Mouse (Mus musculus) stomach, embryonic 15.5 days (tissue): ENCODE results near the gene Cecr2. TPM values are rescaled to one million over a fixed set of nuclear protein-coding genes. Genes with fewer than 3 reads are reported as not detected.
"Not testable (repeated sequence)": the region's sequence is repeated elsewhere in the genome, so short reads cannot be mapped to it uniquely, and the experiment has no call there.

ENCODE experiments used
- ATAC-seq: fragments of 200-750 bp; cut with Nextera tagmentation; 2 replicates; pipeline ENCODE4 v1.8.0; 2017; ENCODE audit warnings: low read depth, moderate number of reproducible peaks, moderate TSS enrichment; ENCODE audit not compliant: insufficient read depth, low FRiP score
- H3K27ac ChIP-seq: fragments of 300-500 bp; sonication (generic); 2 replicates; pipeline ENCODE4 v1.5.1; 2015; ENCODE audit warnings: mild to moderate bottlenecking, inconsistent platforms
- H3K27me3 ChIP-seq: fragments of 300-500 bp; sonication (generic); replicated peaks from 2 replicates; pipeline ENCODE4 v1.6.1; 2015; ENCODE audit warnings: inconsistent platforms
- H3K36me3 ChIP-seq: fragments of 300-500 bp; sonication (generic); 2 replicates; pipeline ENCODE4 v1.6.1; 2015; ENCODE audit warnings: inconsistent platforms
- H3K4me1 ChIP-seq: fragments of 300-500 bp; sonication (generic); 2 replicates; pipeline ENCODE4 v1.6.1; 2015; ENCODE audit warnings: inconsistent platforms
- H3K4me2 ChIP-seq: fragments of 300-500 bp; sonication (generic); 2 replicates; pipeline ENCODE4 v1.6.1; 2015; ENCODE audit warnings: mild to moderate bottlenecking, inconsistent platforms
- H3K4me3 ChIP-seq: fragments of 300-500 bp; sonication (generic); replicated peaks from 2 replicates; pipeline ENCODE4 v1.5.1; 2015; ENCODE audit warnings: inconsistent platforms
- H3K9ac ChIP-seq: fragments of 300-500 bp; sonication (generic); 2 replicates; pipeline ENCODE4 v1.6.1; 2015; ENCODE audit warnings: inconsistent platforms
- H3K9me3 ChIP-seq: fragments of 300-500 bp; sonication (generic); 2 replicates; pipeline ENCODE4 v1.6.1; 2016; ENCODE audit warnings: inconsistent platforms
- WGBS: fragments of 180-500 bp; shearing (Covaris S2); methylation state at CpG from one replicate; pipeline ENCODE4 v1.1.7; 2015; 5-methylcytosine and 5-hydroxymethylcytosine counted together
- polyA plus RNA-seq: library from polyadenylated mRNA; unstranded; fragments of >200 nt; fragmentation: Nextera tagmentation; extraction: Ambion mirVana; gene quantifications from 2 replicates; pipeline ENCODE4 v1.2.1, GENCODE M21; 2015

Cecr2 gene
- polyA plus RNA-seq, 1 experiment from 2014 or later: 1.5 TPM

GRCm38 (mm10) chr6:120644346-120645299 lies 21.5 kb upstream of the Cecr2 start:
- Histone ChIP-seq H3K4me2 (no peak overlapping the region), H3K27ac (no peak overlapping the region), H3K4me1 (no peaks in the 10 kb centered on the region), H3K9ac (no peak overlapping the region), H3K9me3 (no peaks in the 10 kb centered on the region), H3K36me3 (no peaks in the 10 kb centered on the region), H3K4me3 (no peak overlapping the region), H3K27me3 (no peaks in the 10 kb centered on the region)
- ATAC-seq: no peak
- 57% methylated on average over 23 of the region's 23 CpGs for WGBS

DNA sequence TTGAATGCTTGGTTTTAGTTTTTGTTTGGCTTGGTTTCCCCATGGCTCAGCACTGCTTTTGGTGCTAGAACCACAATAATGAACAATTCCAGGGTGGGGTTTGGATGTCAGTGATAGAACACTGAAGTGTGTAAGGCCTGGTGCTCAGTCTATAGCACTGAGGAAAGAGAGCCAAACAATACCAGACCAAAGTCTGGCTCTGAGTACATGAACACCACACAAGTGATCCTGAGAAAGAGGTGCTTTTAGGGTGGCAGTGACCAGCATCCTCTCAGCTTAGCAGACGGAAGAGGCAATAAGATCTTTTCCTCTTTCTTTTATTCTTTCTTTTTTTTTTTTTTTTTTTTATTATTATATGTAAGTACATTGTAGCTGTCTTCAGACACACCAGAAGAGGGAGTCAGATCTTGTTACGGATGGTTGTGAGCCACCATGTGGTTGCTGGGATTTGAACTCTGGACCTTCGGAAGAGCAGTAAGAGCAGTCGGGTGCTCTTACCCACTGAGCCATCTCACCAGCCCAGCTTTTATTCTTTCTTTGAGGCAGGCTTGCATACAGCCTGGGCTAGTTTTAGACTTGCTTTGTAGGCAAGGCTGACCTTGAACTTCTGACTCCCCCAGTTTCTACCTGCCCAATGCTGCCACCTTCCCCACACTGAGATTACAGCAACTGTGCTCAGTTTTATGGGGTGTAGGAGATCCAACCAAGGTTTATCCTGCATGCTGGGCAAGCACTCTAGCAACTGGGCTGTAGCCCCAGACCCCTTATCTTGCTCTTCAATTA lies 18.7 kb upstream of the Cecr2 start:
- H3K4me2 ChIP-seq, H3K9ac ChIP-seq, H3K4me1 ChIP-seq, H3K27me3 ChIP-seq, H3K36me3 ChIP-seq, H3K9me3 ChIP-seq, ATAC-seq, H3K4me3 ChIP-seq, H3K27ac ChIP-seq: not testable (repeated sequence)
- 86% methylated on average over 3 of the region's 4 CpGs for WGBS

DNA sequence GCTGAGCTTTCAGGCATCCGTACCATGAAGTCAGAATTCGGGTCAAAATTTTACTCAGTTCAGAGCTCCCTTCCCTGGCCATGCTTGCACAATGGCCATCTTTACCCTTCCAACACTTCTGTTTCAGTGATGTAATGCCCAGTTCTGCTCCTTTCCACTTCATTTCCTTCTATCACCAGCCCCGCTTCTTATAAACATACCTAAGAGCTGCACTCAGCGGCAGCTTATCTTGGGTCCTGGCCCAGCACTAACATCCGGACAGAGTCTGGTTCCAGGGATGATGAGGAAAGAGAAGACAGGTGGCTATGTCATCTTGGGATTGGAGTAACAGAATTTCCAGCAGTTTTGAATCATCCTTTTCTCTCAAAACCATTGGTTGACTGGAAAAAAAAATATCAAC lies 18.0 kb upstream of the Cecr2 start:
- Histone ChIP-seq H3K4me2 (no peak overlapping the region), H3K27ac (no peak overlapping the region), H3K9me3 (no peaks in the 10 kb centered on the region), H3K4me1 (no peaks in the 10 kb centered on the region), H3K36me3 (no peaks in the 10 kb centered on the region), H3K4me3 (no peak overlapping the region), H3K27me3 (no peaks in the 10 kb centered on the region), H3K9ac (no peak overlapping the region)
- no peak for ATAC-seq
- WGBS: 44% methylated on average over 5 of the region's 5 CpGs

GRCm38 (mm10) chr6:120652666-120653065 lies 13.5 kb upstream of the Cecr2 start:
- no peak overlapping the region for H3K9ac ChIP-seq
- no peaks in the 10 kb centered on the region for H3K27me3 ChIP-seq
- no peak for ATAC-seq
- no peak overlapping the region for H3K4me3 ChIP-seq
- H3K9me3 ChIP-seq: no peaks in the 10 kb centered on the region
- WGBS: 50% methylated on average over 7 of the region's 7 CpGs
- H3K4me2 ChIP-seq: no peak overlapping the region
- H3K4me1 ChIP-seq: no peaks in the 10 kb centered on the region
- no peak overlapping the region for H3K27ac ChIP-seq
- H3K36me3 ChIP-seq: no peaks in the 10 kb centered on the region

DNA sequence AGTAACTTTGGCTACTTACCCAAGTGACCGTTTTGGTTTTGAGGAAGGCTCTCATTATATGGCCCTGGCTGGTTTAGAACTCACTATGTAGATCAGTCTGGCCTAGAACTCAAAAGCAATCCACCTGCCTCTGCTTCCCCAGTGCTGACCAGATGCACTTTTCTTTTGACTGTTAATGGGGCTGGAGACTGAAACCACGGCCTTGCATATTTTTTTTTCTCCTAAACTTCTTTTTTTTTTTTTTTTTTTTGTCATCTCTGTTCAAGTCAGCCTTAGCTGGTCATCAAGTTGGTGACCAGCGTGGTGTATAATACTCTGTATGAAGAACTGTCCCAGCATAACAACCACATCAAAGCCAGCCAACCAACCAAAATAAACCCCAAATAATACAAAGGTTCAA lies 10.5 kb upstream of the Cecr2 start:
- H3K4me1 ChIP-seq: no peaks in the 10 kb centered on the region
- no peaks in the 10 kb centered on the region for H3K36me3 ChIP-seq
- H3K4me2 ChIP-seq: no peak overlapping the region
- H3K27me3 ChIP-seq: no peaks in the 10 kb centered on the region
- no peak for ATAC-seq
- no peak overlapping the region for H3K9ac ChIP-seq
- WGBS: 93% methylated on average over 3 of the region's 3 CpGs
- H3K4me3 ChIP-seq: no peak overlapping the region
- H3K27ac ChIP-seq: no peak overlapping the region
- no peaks in the 10 kb centered on the region for H3K9me3 ChIP-seq

DNA sequence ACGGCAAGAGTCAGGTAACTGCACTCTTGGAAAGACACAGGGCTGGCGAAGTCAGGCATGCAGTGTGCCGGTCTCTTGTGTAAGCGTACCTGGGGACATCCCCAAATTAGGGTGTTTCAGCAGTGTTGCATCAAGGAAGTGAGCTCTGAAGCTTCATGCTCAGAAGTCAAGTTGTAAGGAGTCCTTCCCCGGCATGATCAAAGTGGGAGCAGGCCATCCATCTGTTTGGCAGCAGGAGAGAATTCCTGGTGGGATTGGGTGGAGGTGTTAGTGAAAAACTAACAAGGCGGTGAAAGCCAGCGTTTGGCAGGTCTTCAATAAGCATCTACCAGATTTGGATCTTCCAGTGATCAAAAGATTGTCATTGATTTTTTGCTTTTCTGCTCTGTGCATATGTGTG lies 7.3 kb upstream of the Cecr2 start:
- H3K4me1 ChIP-seq: no peaks in the 10 kb centered on the region
- no peak overlapping the region for H3K27ac ChIP-seq
- no peak for ATAC-seq
- no peak overlapping the region for H3K4me2 ChIP-seq
- 46% methylated on average over 7 of the region's 7 CpGs for WGBS
- no peak overlapping the region for H3K4me3 ChIP-seq
- H3K9me3 ChIP-seq: no peaks in the 10 kb centered on the region
- H3K27me3 ChIP-seq: no peaks in the 10 kb centered on the region
- H3K36me3 ChIP-seq: no peaks in the 10 kb centered on the region
- no peak overlapping the region for H3K9ac ChIP-seq

GRCm38 (mm10) chr6:120665415-120665815 lies 754 bp upstream of the Cecr2 start:
- no peaks in the 10 kb centered on the region for H3K36me3 ChIP-seq
- H3K9me3 ChIP-seq: no peaks in the 10 kb centered on the region
- H3K4me1 ChIP-seq: no peaks in the 10 kb centered on the region
- H3K27ac ChIP-seq: peak overlapping the region; percentile 88
- H3K27me3 ChIP-seq: no peaks in the 10 kb centered on the region
- WGBS: under 1% methylated on average over 21 of the region's 21 CpGs
- ATAC-seq: peak; percentile 71
- no peak overlapping the region for H3K9ac ChIP-seq
- H3K4me2 ChIP-seq: peak overlapping the region; percentile 93
- H3K4me3 ChIP-seq: peak overlapping the region; percentile 72

DNA sequence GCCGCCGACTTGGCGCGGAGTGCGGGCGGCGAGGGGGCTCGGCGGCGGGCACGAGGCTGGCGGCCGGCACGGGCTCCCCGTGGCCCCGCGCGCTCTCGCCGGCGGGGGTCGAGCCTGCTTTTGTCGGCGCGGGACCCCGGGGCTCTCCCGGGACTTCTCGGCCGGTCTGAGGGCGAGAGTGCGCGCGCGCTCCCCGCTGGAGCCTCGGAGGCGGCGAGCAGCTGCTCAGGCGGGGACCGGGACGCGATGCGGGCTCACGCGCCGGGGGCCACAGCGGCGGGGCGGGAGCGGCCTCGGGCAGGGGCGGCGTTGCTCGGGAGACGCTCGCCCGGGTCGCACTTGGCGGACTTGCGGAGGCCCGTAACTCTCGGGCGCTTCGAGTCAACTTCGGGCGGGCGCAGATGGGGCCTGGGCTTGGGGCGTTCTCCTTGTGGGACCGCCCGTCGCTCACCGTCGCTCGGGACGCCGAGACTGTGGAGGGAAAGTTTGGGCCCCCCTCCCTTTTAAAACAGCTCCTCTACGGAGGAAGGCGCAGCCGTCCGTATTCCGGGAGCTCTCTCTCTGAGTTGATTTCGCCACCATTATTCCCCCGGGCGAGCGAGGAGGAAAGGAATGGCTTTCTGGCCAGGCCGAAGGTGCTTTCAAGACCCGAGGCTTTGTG lies 722 bp downstream of the Cecr2 start:
- Histone ChIP-seq H3K9me3 (no peaks in the 10 kb centered on the region), H3K27me3 (no peaks in the 10 kb centered on the region), H3K4me1 (no peaks in the 10 kb centered on the region), H3K27ac (peak overlapping the region; percentile 88), H3K36me3 (no peaks in the 10 kb centered on the region), H3K9ac (peak overlapping the region; percentile 33), H3K4me2 (peak overlapping the region; percentile 93), H3K4me3 (peak overlapping the region; percentile 72)
- ATAC-seq: peak; percentile 15; the same call in 1 of the 2 replicates
- under 1% methylated on average over 73 of the region's 87 CpGs for WGBS

- Histone ChIP-seq H3K36me3 (no peaks in the 10 kb centered on the region), H3K27ac (peak overlapping the region; percentile 88; the same call in 1 of the 2 replicates), H3K4me1 (no peaks in the 10 kb centered on the region), H3K4me2 (peak overlapping the region; percentile 93), H3K27me3 (no peaks in the 10 kb centered on the region), H3K9me3 (no peaks in the 10 kb centered on the region), H3K9ac (peak overlapping the region; percentile 33; the same call in 1 of the 2 replicates), H3K4me3 (peak overlapping the region; percentile 72)
- under 1% methylated on average over 7 of the region's 7 CpGs for WGBS
- ATAC-seq: no peak
Observed at GRCm38 (mm10) chr6:120667422-120667781, 1.2 kb downstream of the Cecr2 start.

GRCm38 (mm10) chr6:120667911-120668310 lies 1.7 kb downstream of the Cecr2 start:
- Histone ChIP-seq H3K36me3 (no peaks in the 10 kb centered on the region), H3K9ac (no peak overlapping the region), H3K4me3 (peak overlapping the region; percentile 72), H3K4me2 (peak overlapping the region; percentile 93), H3K9me3 (no peaks in the 10 kb centered on the region), H3K4me1 (no peaks in the 10 kb centered on the region), H3K27ac (no peak overlapping the region), H3K27me3 (no peaks in the 10 kb centered on the region)
- no peak for ATAC-seq
- WGBS: 20% methylated on average over 7 of the region's 7 CpGs

DNA sequence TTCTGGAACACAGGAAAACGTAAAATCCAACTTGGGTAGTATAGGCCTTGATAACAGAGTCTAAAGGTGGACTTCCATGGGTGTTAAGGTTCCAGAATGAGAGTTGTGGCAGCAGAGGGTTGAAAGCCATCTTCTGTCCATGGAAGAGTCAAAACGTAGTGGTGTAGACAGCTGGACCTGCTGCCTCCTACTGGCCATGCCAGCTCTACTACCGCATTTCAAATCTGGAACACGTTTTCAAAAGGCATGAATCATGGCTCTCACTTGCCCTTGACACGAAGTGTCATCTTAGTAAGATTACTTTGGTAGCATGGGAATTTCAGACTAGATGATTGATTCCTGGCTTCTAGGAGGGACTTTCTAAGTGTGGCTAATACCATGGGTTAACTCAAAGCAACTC lies 8.0 kb downstream of the Cecr2 start:
- 54% methylated on average over 5 of the region's 5 CpGs for WGBS
- Histone ChIP-seq H3K9ac (no peak overlapping the region), H3K4me1 (no peaks in the 10 kb centered on the region), H3K4me2 (no peak overlapping the region), H3K36me3 (no peaks in the 10 kb centered on the region), H3K27ac (no peak overlapping the region), H3K27me3 (no peaks in the 10 kb centered on the region), H3K9me3 (no peaks in the 10 kb centered on the region), H3K4me3 (no peak overlapping the region)
- no peak for ATAC-seq

- no peaks in the 10 kb centered on the region for H3K36me3 ChIP-seq
- H3K27me3 ChIP-seq: no peaks in the 10 kb centered on the region
- 81% methylated on average over 4 of the region's 4 CpGs for WGBS
- H3K4me3 ChIP-seq: no peak overlapping the region
- no peak for ATAC-seq
- H3K4me2 ChIP-seq: no peak overlapping the region
- H3K9ac ChIP-seq: no peak overlapping the region
- H3K4me1 ChIP-seq: no peaks in the 10 kb centered on the region
- no peak overlapping the region for H3K27ac ChIP-seq
- H3K9me3 ChIP-seq: no peaks in the 10 kb centered on the region
Observed at GRCm38 (mm10) chr6:120674881-120675280, 8.7 kb downstream of the Cecr2 start.
